Mouse (Mus musculus): ENCODE measurements around the gene Crim1.

DNA sequence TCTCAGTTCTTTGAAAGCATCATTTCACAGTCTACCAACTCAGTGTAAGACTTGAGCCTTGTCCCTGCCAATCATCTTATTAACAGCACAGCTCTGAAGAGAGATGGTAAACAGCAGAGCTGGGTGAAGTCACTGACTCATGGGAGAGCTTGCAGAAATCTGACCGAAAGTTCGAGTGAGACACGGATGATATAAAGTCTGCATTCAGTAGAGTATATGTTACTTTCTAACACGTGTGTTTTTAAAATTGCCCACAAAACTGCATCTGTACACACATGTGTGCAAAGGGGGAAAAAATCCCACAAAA, 75.4 kb downstream of the Crim1 start:
- TF ChIP-seq CTCF (IDR thresholded peaks at IDR 0.05; ENCODE audit: control insufficient read depth, insufficient read depth, insufficient read length) (no peak), MYOG (IDR thresholded peaks at IDR 0.05; ENCODE audit: control insufficient read depth, extremely low read depth, insufficient read length) (no peak)

Data from C2C12 (cell line).